Mouse (Mus musculus): ENCODE measurements around the gene Fkbpl.

The Fkbpl gene

DNA sequence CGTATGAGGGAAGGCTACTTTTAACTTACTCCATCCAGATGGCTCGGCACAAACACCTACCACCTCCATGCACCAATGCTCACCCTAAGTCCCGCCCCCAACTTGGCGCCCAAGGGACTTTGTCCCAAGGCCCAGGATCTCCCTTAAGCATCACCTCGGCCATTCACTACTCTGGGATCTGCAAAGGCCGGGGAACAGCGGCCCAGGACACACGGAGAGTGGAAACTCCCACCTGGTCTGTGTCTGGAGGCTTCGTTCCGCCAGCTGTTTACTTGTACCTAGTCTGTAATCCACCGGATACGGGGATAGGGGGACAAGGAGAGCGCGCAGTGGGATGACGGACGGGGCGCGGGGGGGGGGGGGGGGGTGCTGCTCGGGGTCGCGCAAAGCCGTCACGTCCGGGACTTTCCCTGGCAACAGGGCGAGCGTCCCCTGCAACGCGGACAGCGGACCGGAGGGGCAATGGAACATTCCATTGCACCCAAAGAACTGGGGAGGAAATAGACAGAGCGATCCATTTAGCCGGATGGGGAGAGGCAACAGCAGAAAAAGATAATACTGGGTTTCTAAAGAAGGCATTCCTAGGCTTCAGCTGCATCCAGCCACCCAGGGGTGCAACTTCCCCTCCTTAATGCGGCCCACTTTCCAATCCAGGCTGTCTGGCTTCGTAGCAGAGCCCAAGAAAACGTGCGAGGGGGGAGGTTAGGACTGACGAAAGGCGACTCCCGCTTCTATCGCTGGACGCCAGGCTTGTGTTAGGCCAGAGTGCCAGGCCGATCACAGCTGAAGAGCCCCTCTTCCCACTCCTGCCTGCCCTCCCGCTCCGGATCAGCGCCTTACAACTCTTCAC lies 17.2 kb upstream of the Fkbpl start:
- peak; percentile 87 for DNase-seq

DNA sequence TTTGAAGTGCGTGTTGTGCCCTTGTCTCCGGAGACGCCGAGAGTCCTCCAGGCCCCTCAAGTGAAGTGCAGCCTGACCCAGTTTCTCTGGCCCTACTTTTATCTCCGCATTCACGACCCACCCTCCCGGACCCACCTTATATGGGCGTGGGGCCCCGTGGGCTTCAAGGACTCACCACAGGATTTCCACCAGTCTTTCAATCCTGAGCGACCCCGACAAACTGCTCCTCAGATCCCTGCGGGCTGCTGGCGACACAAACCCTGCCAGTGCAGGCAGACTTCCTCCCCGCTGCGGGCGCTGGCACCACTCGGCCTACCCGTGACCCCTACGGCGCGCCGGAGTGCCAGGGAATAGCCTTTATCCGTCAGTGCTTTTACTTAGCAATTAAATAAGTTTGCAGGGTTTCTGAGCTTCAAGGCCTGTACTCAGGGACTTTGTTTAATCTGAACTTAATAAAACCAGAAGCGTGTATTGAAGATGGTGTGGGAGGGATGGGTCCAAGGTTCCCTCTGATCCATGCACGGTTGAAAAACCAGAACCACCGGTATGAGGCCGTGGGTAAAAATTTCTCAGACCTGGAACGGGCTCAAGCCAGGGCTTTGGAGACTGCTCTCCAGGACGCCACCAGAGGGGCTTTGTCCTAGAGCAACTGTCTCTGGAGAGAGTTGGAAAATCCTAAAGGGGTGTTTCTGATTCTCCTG lies 16.5 kb upstream of the Fkbpl start, which contains the start of gene Ppt2:
Gene Ppt2 (minus strand): TSS at position 568 of the 701 bp plus-strand sequence.
- DNase-seq: peak; percentile 52

DNA sequence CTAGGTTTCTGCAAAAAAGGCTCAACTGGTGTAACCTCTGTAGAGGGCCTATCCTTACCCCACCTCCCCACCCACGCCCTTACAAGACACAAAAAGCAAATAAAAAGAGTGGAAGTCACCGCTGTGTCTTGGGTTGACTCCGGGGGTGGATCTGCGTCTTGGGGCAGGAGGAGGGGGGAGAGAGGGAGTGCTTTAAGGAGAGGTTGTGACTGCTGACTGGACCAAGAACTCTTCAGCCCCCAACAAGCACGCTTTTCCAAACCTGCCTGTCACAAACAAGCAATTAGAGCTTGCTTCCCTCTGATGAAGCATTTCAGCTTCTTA lies 16.0 kb upstream of the Fkbpl start:
- peak; percentile 6 for DNase-seq

DNA sequence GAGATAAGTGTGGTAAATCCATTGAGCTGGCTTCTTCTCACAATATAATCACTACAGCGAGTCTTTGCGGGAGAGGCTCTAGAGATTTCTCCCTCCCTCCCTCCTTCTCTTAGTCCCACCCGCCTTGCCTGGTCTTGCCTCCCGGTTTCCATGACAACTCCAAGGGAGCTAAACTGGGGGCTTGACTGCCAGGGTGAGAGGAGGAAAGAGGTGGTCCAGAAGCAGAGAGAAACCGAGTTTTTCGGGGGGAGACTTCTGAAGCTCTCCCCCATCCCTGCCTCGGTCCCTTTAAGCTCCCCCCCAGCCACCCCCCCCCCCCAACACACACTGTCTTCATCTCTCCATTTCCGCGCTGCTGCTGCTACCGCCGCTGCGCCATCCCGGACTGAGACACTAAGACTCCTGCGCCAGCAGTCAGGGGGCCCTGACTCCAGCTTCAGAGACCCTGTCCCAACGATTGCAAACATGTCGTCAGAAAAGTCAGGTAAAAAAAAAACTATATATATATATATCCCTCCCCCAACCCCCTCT lies 15.3 kb upstream of the Fkbpl start, which contains the start of gene Prrt1:
Gene Prrt1 (plus strand): TSS at position 313 of the 531 bp plus-strand sequence.
- peak; percentile 50 for DNase-seq

DNA sequence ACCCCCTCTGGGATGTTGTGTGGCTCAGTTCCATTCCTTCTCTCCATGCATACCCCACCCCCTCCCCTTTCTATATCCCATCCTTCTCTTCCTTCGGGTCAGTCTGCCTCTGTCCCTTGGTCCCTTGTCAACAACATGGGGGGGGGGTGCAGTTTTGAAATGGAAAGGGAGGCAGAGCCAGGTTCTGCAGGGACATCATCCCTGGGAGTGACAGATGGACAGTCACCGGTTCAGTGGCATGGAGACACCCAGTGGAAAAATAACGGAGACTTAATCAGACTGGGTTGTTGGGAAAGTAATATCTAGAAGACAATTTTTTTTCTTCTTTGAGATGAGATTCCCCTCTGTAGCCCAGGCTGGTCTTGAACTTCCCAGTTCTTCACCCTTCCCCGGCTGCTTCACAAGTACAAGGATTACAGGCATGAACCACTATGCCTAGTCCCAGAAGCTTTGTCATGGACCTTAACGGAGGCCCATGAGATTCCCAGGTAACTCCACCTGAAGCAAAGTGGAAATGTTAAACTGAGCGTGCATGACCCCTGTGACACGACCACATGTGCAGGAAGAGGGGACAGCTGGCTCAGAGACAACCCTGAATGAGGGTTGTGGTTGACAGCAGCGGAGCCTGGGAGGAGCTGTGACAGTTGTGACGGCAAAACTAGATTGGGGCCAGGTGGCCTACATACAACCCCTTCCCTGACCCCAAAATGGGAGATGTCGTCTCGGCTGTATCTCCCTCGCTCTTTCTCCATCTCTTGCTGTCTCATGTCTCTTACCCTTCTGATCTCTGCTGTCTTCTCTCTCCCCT lies 14.6 kb upstream of the Fkbpl start:
- peak; percentile 14 for DNase-seq

DNA sequence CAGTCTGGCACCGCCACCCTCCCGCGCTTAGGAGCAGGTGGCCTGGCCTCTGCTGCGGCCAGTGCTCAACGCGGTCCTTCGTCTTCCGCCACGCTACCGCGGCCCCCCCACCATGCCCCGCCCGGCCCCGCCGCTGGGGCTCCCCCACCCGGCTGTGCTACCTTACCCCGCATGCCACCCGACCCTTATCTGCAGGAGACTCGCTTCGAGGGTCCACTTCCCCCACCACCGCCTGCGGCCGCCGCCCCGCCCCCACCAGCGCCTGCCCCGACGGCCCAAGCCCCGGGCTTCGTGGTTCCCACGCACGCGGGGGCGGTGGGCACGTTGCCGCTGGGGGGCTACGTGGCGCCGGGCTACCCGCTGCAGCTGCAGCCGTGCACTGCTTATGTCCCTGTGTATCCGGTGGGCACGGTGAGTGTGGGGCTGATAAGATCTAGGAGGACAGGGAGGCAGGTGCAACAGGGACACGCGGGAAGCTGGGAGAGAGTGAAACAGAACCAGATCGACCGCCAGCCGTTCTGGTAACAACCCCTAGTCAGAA lies 13.7 kb upstream of the Fkbpl start:
- peak; percentile 64 for DNase-seq

DNA sequence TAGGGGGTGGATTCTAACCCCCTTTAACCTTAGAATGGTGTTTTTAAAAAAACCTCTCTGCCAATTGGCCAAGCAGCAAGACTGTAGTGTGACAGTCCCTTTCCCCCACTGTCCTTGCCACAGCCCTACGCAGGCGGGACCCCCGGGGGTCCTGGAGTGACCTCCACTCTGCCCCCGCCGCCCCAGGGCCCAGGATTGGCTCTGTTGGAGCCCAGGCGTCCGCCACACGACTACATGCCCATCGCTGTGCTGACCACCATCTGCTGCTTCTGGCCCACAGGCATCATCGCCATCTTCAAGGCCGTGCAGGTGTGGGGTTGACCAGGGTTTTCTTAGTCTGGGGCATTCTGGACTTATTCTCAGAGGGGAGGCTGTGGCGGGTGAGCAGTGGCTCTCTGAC lies 12.9 kb upstream of the Fkbpl start:
- DNase-seq: peak; percentile 19

DNA sequence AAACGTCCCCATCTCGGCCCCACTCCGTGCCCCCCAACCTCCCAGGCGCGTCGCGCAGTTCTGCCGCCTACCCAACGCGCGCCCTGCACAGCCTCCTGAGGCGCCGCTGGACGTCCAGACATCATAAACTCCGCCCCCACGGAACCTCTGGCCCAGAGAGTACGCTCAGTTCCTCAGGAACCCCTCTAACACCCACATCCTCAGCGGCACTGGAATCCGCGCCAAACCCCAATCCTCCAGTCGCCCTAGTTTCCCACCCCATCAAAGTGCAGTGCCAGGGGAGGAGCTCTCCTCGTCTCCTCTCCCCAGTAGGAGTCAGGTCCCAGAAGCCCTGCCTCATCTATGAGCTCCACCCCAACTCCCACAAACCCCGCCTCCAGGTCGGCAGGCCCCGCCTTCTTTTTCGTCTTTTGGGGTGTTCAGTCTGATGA lies 12.3 kb upstream of the Fkbpl start:
- peak; percentile 76 for DNase-seq

DNA sequence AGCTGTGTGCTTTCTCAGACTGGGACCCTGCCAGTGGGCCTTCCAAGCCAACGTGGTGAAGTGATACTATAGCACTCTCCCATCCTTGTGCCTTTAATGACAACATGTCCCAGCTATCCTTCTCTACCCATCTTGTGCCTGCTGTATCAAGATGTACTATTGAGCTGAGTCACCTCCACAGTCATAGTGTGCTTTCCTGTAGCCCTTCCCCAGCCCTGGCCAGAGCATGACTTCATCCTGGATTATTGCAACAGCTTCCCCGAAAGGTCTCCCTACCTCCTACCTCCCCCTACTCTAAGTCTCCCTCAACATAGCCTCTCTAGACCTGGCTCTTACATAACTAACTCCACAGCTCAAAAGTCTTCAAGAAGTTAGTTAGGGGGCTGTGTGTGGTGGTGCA lies 8.9 kb upstream of the Fkbpl start:
- DNase-seq: no peak

DNA sequence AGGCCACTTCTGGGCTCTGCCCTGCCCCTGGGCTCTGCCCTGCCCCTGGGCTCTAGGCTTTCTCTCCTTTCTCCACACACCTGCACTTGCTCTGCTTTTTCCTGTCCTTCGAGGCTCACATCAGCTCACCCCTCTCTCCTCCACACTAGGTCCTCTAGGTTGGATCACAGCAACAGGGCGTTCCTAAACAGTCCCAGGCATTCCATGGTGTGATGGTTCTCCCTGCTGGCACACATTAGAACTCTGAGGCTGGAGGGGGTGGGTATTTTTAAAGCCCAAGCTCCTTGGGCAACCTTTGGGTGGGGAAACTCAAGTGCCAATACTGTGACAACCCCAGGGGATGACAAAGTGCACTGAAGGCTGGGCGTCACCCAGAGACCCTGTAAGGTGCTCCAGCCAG lies 7.1 kb upstream of the Fkbpl start:
- no peak for DNase-seq

DNA sequence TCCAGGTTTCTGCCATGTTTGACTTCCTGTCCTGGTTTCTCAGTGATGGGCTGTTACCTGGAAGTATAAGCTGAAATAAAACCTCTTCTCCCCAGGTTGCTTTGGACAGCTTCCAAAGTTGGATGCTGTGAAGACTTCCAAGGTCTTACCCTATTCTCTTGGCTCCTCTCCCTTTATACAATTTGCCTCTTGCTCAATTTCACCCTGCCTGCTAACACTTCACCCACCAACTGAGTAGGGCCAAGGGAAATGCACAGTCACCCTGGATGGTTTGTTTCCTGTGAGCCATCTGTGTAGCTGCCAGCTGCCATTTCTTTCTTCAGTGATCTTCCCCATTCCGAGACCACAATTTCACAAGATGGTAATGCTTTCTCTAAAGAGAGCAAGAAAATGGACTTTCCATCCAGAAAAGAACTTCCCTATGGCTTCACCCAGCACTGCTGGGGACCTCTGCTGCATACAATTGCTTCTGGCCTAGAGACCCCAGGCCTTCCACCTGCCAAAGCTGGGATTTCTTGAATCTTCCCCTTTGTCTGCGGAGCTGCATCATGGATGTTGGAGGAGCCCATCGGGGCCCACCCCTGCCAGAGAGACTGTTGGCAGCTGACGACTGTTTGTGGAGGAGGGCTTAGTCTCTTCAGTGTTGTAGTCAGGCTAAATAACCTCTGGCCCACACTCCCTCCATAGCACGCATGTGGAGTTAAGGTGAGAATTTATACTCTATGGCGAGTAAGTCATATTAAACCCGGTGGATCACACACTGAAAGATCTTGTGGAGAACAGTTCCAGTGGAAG lies 4.9 kb upstream of the Fkbpl start:
- no peak for DNase-seq

DNA sequence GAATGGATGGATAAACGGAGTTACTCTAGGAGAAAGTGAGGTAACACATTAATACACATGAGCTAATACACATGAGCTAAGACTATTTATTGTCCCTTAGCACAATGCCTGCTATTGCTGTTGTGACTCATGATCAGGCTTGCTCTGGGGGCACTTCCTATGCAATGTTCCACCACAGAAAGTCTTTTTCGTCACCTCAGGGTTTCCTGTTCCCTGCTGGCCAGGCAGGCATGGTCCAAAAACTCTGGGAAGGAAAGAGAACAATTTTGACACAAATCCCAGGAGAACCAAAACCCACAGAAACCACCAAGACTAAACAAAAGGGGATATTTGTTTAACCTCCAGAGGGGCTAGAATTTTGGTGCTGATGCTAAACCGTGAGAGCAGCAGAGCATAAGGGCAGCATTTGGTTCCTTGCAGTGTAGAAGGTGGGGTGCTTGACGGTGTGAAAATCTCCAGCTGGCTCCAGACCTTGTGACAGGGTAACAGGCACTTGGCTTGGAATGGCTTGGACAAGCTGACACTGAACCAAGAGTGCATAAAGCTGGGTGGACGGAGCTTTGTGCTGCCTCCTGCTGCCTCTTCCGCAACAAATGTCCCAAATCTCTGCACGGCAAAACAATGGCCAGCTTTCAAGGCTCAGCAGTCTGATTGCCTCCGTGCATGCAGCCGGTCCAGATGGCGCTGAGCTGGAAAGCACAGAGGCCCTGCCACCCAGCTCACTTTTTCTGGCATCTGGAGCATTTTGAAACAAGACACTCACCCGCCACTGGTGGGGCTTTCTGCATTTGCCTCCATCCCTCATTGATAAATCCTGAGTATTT lies 3.6 kb upstream of the Fkbpl start:
- DNase-seq: peak; percentile 21

DNA sequence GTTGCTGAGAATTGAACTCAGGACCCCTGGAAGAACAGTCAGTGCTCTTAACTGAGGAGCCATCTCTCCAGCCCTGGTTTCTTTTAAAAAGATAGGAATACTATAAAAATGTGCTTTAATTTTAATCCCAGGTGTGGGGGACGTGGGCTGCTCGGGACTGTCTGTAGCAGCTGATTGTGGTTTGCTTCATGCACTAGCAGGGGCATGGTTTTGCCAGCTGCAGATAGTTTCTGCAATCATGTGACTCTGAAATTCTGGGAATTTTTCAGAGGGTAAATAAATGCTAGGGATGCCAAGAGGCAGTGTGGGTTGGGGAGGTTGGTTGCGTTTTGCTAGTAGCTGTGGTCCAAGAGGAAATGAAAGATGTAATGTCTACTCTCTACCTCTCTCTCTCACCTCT lies 2.6 kb upstream of the Fkbpl start:
- no peak for DNase-seq

DNA sequence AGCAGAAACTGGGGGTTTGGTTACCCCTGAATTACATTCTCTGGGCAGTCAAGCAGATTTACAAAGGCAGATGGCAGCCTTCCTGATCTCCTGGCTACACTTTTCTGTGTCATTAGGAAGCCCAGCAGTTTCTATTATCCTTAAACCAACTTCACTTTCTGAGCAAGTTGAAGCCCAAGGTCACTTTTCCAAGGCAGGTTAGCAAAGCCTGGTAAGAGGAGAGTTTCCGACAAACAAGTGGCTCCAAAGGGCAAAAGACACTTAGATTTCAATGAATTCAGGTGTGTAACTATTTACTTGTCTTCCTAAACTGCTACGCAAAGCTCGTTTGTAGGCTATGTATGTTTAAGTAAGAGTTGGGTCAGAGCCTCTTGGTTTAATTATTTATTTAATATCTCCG lies 1.2 kb upstream of the Fkbpl start:
- DNase-seq: no peak

DNA sequence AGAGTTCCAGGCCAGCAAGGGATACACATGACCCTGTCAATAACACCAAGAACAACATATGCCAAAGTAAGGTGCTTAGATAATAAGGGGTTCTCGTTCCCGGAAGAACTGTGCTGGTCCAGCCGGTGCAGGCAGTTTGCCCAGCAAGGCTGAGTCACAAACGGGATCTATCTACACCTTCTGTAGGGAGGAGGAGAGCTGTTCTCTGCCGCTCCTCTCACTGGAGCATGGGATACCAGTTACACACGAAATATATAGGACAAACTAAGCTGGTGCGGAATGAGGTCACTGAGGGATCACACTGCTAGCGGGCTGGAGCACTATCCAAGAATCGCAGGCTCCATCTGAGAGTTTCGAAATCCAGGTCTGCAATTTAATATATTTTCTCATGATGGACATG lies 620 bp upstream of the Fkbpl start:
- no peak for DNase-seq

DNA sequence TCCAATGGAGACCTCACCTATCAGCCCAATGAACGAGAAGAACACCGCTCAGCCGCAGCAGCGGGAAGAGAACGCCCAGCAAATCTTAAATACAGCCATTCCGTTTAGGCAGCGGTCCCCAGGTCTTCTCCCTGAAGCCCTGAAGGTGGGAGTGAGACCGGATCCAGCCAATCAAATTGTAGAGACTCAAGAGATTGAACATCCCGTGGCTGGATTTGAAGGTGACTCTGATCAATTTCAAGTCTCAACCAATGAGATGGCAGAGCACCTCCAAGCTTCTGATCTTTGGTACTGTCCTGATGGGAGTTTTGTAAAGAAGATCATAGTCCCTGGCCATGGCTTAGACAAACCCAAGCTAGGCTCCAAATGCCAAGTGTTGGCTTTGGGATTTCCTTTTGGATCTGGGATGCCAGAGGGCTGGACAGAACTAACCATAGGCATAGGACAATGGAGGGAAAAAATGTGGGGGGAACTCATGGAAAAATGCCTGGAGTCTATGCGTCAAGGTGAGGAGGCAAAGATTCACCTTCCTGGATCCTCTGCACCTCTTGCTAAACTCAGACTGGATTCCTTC lies 779 bp downstream of the Fkbpl start:
- DNase-seq: no peak

DNA sequence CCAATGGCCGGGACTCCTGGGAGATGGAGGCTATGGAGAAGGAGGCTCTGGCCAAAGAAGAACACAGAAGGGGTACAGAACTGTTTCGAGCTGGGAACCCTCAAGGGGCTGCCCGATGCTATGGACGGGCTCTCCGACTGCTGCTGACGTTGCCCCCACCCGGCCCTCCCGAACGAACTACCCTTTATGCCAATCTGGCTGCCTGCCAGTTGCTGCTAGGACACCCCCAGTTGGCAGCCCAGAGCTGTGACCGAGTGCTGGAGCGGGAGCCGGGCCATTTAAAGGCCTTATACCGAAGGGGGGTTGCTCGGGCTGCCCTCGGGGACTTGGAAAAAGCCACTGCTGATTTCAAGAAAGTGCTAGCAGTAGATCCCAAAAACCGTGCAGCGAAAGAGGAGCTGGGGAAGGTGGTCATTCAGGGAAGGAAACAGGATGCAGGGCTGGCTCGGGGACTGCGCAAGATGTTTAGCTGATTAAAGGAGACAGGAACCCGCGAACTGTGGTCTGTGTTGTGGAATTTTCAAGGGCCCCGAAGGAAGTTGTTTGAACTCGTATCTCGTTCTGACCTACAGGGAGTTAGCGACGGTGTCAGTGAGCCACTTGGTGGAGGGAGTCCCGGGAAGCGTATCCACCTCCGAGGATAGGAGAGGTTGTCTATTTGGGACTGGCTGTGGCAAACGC lies 1.4 kb downstream of the Fkbpl start:
- no peak for DNase-seq

DNA sequence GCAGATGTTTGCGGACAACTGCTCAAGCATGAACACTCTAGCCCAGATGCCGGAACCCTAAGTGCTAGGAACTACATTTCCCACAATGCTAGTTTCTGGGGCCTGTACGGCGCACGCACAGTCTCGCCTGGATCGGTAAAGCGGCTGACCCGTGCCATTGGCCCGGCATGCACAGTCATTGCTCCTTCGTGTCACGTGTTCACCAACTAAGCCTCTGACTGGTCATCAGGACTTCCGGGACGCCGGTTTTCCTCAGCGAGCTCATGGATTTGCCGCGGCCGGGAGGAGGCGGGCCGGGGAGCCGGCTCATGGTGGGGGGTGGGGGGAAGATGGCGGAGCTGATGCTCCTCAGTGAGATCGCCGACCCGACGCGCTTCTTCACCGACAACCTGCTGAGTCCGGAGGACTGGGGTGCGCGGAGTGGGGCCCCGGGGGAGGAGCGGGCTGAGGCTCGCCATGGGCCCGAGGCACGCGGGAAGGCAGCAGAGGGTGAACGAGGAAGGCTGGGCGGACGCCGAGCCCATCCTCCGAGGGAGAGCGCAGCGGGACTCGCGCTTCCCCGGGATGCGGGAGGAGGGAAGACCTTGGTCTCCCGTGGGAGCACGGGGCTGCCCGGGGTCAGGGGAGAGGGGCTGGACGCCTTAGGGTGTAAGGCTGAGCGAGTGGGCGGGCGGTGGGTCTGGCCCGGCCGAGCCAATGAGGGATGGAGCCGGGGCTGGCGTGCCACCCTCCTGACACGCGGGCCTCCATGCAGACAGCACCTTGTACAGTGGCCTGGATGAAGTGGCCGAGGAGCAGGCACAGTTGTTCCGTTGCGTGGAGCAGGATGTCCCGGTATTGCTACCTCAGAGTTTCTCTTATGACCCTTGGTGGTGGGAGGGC lies 2.6 kb downstream of the Fkbpl start, which contains the start of gene Atf6b:
Gene Atf6b (plus strand): TSS at position 241 of the 882 bp plus-strand sequence.
- peak; percentile 94 for DNase-seq
